Mouse (Mus musculus) frontal cortex, postnatal 14 days (tissue): ENCODE measurements around the gene Tmbim6.
A peak's percentile ranks its signal among the peaks of the same experiment; 100 is the strongest.

ENCODE experiments used
- DNase-seq, 2 experiments: peaks; one replicate each; pipeline ENCODE4 v3.0.0; 2022; ENCODE audit warnings: low spot score in 2 of 2

Tmbim6 gene

GRCm38 (mm10) chr15:99449751-99450280 is 57.1 kb downstream of the Tmbim6 start:
- no peak for DNase-seq

DNA sequence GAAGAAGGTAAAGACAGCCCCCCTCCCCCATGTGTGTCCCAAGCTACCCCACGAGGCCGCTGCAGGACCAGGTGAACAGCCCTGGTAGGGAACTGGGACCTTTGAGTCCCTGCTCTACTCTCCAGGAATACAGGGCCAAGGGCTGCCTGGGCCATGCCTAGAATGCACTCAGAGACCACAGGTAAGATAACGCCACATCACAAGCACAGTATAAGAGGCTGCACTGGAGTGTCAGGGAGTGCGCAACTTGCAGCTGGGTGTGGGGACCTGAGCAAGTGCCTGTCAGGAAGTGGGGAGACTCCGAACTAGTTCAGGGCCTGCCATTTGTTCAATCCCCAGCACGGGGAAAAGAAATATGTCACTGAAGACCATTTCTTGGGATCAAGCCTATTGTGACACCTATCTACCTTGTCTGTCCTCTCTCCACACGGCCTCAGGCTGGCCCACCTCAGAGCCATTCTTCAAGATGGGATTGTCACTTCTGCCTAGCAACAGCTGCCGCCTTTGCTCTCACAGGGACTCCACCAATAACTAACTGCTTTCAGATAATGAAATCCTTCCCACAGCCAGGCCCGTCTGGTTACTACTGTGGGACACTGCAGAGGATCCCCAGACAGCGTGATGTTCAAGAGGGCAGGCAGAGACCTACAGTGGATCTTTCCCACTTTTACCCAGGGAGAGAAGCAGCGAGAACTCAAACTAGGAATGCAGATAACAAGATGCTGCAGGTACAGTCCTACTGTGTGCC is 60.6 kb downstream of the Tmbim6 start:
- DNase-seq: no peak

DNA sequence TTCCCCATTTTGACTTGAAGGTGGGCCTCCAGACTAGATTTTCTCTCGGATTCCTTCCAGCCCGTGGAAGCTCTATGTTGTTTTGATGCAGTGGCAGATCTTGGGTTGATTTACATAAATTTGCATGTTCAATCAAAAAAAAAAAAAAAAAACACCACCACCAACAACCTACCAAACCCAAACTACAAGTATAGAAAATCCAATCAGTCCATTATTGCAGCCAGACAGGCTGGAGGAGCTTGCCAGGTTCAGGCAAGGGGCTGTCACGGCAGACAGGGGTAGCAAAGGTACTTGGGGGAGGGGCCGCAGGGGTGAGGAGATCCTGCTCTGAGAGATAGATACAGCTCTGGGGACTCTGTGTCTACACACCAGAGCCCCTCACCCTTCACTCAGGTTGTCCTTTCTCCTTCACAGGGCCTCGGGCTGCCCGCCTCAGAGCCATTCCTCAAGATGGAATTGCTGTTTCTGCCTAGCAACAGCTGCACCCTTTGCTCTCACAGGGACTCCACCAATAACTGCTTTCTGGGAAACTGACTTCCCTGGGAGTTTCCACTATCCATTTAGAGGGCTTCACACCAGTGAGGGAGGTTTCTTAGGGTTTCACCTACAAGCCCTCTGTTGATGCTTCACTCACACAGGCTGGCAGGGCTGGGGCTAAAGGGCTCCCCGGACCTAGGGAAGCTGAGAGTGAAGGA is 62.0 kb downstream of the Tmbim6 start:
- DNase-seq: no peak

- no peak for DNase-seq
Measured at GRCm38 (mm10) chr15:99455415-99455814, 62.7 kb downstream of the Tmbim6 start.

DNA sequence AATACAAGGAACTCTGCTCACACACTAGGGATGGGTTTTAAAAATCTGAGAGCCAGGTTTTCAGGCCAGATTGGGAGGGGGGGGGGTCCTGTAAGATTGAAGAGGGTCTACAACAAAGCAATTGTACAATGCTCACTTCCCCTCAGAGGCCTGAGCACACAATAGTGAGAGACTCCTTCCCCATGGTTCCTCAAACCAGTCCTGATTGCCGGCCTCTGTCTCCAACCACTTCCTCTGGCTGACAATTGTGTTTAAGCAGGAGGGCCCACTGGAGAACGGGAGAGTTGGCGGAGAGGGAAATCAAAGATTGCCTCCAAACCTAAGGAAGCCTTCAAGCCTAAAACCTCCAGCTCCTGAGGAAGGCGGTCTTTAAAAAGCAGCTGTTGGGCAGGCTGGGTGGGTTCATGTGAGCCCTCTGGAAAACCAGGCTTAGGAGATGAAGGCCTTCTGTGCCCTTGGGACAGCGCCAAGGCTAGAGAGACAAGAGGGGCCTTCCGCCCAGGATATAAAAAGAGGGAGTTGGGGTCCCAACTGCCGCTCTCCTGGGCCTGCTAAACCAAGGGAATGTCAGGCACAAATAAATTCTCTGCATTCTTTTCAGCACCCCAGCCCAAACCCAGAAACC is 63.8 kb downstream of the Tmbim6 start:
- no peak for DNase-seq

DNA sequence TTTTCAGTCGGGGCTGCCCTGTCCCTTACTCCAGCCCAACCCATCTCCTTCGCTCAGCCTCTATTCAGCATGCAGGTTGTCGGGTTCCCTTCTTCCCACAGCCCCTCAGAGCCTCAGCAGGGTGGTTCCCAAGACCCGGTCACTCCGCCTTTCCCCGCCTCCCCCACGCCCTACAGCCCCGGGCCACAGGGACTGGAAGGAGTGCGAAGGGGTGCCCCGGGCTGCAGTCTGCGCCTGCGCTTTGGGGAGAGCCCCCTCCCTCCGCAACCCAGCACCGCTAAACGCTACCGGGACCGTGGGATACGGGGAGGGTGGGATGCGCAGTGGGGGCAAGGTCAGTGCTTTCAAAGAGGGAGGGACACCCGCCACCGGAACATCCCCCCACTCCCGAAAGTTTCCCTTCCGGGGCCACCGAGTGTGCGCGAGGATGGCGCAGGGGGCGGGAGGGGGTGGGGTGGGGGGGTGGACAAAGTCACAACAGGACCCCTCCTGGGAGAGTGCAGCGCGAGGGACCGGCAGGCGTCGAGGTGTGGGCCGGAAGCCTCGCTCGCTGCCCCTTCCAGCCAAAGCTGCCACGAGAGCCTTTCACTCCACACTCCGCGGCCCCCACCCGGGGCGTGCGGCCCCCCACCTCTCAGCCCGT is 64.4 kb downstream of the Tmbim6 start:
- peak; percentile 45 to 51 for DNase-seq

GRCm38 (mm10) chr15:99457606-99458401 is 65.1 kb downstream of the Tmbim6 start, which contains the start of gene Nckap5l:
Nckap5l (minus strand) TSS chr15:99457748.
- peak; percentile 76 to 87 for DNase-seq
